Mouse (Mus musculus): Measurements from ENCODE around the gene Sat2. TPM values are rescaled to one million over a fixed set of nuclear protein-coding genes. Genes with fewer than 3 reads are reported as not detected.
"Not testable (repeated sequence)": the region's sequence is repeated elsewhere in the genome, so short reads cannot be mapped to it uniquely, and the experiment has no call there.

The Sat2 gene
- polyA plus RNA-seq, 1 experiment from 2014 or later: 15.4 TPM

DNA sequence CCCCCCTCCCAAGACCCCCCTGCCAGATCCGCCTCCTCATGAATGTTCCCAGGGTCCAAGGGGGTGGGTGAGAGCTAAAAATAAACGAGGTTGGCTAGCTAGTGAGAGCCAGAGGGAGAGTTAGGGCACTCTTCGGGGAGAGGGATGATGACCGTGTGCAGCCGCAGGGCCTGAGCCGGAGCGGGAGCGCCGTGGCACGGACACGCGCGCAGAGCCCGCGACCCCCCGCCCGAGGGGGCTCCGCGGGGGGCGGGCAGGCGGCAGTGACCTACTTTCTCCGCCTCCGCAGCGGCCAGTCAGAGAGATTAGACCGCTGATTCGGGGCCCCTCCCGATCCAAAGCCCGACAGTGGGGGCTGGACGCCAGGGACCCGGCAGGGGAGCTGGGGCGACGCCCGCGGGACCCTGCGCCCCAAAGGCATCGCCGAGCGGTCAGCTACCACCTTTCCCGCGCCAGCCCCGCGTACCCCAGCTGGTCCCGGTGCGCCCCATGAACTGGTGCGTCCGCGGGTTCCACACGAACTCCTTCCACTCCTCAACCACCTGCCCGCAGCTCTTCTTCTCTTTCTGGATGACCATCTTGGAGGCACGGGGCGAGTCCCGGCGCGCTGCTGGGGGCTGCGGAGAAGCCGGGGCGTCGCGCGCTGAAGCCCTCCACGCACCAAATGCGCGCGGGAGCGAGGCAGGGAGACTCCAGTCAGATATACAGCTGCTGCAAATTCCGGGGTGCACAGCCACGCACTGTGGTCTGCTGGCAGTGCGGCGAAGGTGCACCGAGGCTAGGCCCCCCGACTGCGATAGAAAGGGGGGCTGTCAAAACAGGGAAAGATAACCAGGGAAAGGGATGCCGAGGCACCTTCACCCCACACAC lies 16.8 kb upstream of the Sat2 start:
- peak overlapping the region; percentile 84 for H3K27ac ChIP-seq

DNA sequence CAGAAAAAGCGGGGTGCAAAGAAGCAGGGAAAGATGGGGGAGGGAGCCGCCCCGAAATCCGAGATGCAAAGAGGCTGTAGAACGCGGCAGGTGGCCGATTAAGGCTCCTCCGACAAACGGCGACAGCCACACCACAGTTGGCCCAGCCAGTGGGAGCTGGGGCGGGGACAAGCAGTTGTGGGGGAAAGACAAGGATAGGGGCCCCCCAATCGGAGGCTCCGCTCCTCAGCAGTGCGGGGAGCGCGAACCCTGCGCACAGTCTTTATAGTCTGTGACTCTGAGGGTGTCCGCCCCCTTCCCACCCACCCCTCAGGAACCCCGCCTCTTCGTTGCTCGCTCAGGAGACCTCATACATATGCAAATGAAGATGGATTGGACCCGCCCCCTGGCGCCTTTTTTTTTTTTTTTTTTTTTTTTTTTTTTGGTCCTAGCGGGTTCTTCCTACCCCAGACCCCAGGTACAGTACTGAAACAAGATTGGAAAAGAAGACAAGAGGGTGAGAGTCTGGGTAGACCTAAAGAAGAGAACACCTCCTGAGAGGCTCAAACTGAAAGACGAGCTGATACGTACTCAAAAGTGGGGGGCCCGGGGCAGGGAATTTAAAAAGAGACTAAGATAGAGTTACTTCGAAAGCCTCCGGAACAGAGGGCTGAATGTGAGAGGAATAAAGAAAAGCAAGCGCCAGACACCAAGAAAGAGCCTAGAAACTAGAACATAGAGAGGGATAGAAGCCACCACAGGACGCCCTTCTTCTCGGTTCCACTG lies 15.9 kb upstream of the Sat2 start, which contains the start of gene Atp1b2:
TSS of gene Atp1b2 (minus strand) at position 217 of the 765 bp plus-strand sequence.
- peaks cover 45% of the 10 kb centered on the region for H3K27me3 ChIP-seq (ENCODE audit: poor library complexity, severe bottlenecking)
- H3K4me3 ChIP-seq: peak within 1 kb of the TSS; percentile 64
- no peaks in the 10 kb centered on the region for H3K36me3 ChIP-seq (replicated peaks)
- peak; percentile 77 for DNase-seq (ENCODE audit: extremely low spot score, low spot score)
- peak within 1 kb of the TSS; percentile 84 for H3K27ac ChIP-seq
- H3K9me3 ChIP-seq: no peaks in the 10 kb centered on the region
- H3K4me1 ChIP-seq: peaks cover 33% of the 10 kb centered on the region
- WGBS: 4% methylated on average over 32 of the region's 32 CpGs

More for the DNA sequence above, 16.8 kb upstream of the Sat2 start:
- Histone ChIP-seq H3K4me1 (peaks cover 42% of the 10 kb centered on the region), H3K4me3 (peak overlapping the region; percentile 64), H3K36me3 (replicated peaks) (no peaks in the 10 kb centered on the region), H3K9me3 (no peaks in the 10 kb centered on the region), H3K27me3 (ENCODE audit: poor library complexity, severe bottlenecking) (peaks cover 45% of the 10 kb centered on the region)
- under 1% methylated on average over 73 of the region's 73 CpGs for WGBS
- DNase-seq (ENCODE audit: extremely low spot score, low spot score): no peak

DNA sequence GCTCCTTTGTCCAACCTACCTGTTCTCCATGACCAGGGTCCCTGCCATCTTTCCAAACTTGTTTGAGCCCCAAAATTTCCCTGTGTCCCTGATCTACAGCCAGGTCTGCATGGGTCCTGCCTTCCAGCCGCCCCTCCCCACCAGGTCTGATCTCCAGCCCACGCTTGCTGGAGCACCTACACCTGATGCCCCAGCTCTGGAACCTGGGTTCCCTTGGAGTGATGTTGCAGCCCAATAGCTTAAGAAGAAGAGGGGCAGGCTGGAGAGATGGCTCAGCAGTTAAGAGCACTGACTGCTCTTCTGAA lies 15.4 kb upstream of the Sat2 start:
- Histone ChIP-seq H3K4me3 (peak overlapping the region; percentile 64), H3K36me3 (replicated peaks) (no peaks in the 10 kb centered on the region), H3K27ac (peak overlapping the region; percentile 84), H3K9me3 (no peaks in the 10 kb centered on the region), H3K27me3 (ENCODE audit: poor library complexity, severe bottlenecking) (peaks cover 45% of the 10 kb centered on the region), H3K4me1 (peaks cover 30% of the 10 kb centered on the region)
- WGBS: 66% methylated on average over 2 of the region's 2 CpGs
- DNase-seq (ENCODE audit: extremely low spot score, low spot score): no peak

DNA sequence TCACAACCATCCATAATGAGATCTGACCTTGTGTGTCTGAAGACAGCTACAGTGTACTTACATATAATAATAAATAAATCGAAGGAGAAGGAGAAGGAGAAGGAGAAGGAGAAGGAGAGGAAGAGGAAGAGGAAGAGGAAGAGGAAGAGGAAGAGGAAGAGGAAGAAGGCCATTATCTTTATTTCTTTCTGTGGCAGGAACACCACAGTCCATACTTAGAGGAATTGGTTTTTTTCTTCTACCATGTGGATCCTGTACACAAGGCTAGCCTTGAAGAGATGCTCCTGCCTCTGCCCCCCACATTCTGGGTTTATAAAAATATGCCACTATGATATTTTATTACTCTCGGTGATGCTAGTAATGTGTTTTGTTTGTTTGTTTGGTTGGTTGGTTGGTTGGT lies 15.0 kb upstream of the Sat2 start:
- H3K36me3 ChIP-seq (replicated peaks): no peaks in the 10 kb centered on the region
- DNase-seq (ENCODE audit: extremely low spot score, low spot score): no peak

DNA sequence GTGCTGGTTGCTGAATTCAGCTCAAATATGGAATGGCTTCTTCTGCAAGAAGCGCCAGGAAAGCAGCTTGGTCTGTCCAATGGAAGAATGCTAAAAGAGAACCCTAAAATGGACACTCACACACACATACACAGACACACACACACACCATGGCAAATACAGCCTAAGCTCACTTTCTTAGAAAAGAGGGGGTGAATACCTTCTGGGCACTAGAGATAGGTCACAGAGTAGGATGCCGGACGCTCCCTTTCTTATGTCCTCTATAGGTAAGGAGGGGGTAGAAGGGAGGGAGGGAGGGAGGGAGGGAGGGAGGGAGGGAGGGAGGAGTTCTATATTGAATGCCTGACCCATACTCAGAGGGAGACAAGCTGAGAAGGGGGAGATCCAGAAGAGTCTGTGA lies 13.3 kb upstream of the Sat2 start:
- no peak overlapping the region for H3K4me3 ChIP-seq
- H3K4me1 ChIP-seq: peaks cover 32% of the 10 kb centered on the region
- WGBS: 96% methylated on average over 3 of the region's 3 CpGs
- no peak for DNase-seq (ENCODE audit: extremely low spot score, low spot score)
- peaks cover 29% of the 10 kb centered on the region for H3K27me3 ChIP-seq (ENCODE audit: poor library complexity, severe bottlenecking)
- no peaks in the 10 kb centered on the region for H3K9me3 ChIP-seq
- H3K27ac ChIP-seq: no peak overlapping the region
- H3K36me3 ChIP-seq (replicated peaks): no peaks in the 10 kb centered on the region

More for the DNA sequence above, 15.0 kb upstream of the Sat2 start:
- Histone ChIP-seq H3K9me3 (no peaks in the 10 kb centered on the region), H3K27ac (no peak overlapping the region), H3K4me3 (no peak overlapping the region), H3K4me1 (peaks cover 30% of the 10 kb centered on the region), H3K27me3 (ENCODE audit: poor library complexity, severe bottlenecking) (peaks cover 45% of the 10 kb centered on the region)
- 96% methylated on average over 2 of the region's 2 CpGs for WGBS

DNA sequence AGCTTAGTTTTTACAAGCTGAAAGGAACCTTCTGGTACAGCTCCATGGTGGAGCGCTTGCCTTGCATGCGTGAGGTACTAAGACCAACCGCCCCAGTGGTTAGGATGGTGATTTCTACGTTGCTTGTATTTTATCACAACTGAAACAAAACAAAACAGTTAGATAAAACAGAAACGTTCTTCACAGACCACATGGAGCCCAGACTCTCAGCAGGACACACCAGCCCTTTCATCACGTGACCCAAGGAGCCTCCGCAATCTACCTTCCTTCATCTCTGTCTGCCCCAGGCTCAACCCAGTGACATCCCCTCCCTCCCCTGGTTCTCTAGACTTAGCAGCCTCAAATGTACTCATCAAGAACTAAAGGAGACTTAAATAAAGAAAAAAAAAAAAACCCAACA lies 12.4 kb upstream of the Sat2 start:
- Histone ChIP-seq H3K27me3 (ENCODE audit: poor library complexity, severe bottlenecking) (peaks cover 20% of the 10 kb centered on the region), H3K4me1 (peaks cover 28% of the 10 kb centered on the region), H3K9me3 (no peaks in the 10 kb centered on the region), H3K36me3 (replicated peaks) (no peaks in the 10 kb centered on the region), H3K27ac (no peak overlapping the region), H3K4me3 (no peak overlapping the region)
- DNase-seq (ENCODE audit: extremely low spot score, low spot score): no peak
- WGBS: 67% methylated on average over 7 of the region's 7 CpGs

DNA sequence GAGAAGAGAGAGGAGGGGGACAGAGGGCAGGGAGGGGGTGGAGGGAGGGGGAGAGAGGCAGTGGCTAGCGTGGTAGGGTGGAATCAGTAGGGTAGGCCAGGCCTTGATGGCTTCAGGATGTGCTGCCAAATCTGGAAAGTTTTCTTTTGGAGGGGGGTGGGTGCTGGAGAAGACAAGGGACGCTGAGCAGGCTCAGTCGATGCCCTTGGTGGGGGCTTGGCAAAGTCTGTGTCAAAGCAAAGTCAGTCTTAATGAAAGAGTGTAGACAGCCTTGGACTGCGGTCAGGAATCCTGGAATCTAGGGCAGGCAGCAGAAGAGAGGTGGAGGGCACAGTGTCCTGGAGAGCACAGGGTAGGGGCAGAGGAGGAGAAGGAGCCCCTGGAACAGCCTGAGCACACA lies 10.9 kb upstream of the Sat2 start:
- Histone ChIP-seq H3K4me3 (no peak overlapping the region), H3K27me3 (ENCODE audit: poor library complexity, severe bottlenecking) (peaks cover 19% of the 10 kb centered on the region; the same call in 1 of the 2 replicates), H3K9me3 (no peaks in the 10 kb centered on the region), H3K27ac (no peak overlapping the region; the same call in 1 of the 2 replicates), H3K36me3 (replicated peaks) (no peaks in the 10 kb centered on the region), H3K4me1 (peaks cover 14% of the 10 kb centered on the region)
- no peak for DNase-seq (ENCODE audit: extremely low spot score, low spot score)
- 72% methylated on average over 4 of the region's 4 CpGs for WGBS

DNA sequence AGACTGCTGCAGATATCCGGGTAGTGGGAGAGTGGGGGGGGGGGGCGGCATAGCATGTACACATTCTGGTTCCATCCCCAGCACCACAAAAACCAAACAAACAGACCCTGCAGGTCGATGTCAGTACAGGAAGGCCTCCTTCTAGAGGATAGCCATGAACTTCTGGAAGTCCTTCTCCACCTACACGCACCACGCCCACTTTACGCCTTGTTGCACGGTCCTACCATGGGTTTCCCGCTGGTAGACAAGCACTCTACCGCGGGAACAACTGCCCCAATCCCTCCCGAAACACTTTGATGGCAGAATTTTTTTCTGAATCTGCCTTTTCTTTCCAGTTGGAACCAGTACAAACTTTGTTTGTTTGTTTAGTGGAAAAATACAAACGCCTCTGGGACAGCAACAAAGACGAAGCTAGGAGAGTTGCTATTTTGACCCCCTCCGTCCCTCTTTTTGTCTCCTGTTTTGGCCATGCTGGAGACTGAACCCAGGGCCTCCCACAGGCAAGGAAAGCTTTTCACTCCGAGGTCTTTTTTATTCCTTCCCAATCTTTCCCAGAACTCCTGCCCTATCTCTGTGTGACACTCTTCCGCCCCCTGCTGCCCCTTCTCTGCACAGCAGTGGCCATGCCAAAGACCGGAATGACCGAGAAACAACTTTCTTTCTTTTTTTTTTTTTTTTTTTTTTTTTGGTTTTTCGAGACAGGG lies 8.1 kb upstream of the Sat2 start:
- peak overlapping the region; percentile 80 for H3K27ac ChIP-seq
- H3K4me1 ChIP-seq: peaks cover 22% of the 10 kb centered on the region
- 8% methylated on average over 19 of the region's 19 CpGs for WGBS
- peak; percentile 76 for DNase-seq (ENCODE audit: extremely low spot score, low spot score)
- H3K36me3 ChIP-seq (replicated peaks): no peaks in the 10 kb centered on the region
- no peaks in the 10 kb centered on the region for H3K9me3 ChIP-seq
- H3K27me3 ChIP-seq (ENCODE audit: poor library complexity, severe bottlenecking): peaks cover 34% of the 10 kb centered on the region
- H3K4me3 ChIP-seq: peak overlapping the region; percentile 32

DNA sequence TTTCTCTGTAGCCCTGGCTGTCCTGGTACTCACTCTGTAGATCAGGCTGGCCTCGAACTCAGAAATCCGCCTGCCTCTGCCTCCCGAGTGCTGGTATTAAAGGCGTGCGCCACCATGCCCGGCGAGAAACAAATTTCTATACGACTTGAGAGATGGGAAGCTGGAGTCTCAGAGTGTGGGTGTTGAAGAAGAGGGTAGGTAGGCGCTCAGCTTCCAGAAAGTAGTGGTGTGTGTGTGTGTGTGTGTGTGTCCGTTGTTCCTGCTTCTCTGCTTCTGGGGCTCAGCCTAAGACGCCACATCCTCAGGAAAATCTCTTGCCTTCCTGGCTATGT lies 7.6 kb upstream of the Sat2 start:
- DNase-seq (ENCODE audit: extremely low spot score, low spot score); H3K9me3 ChIP-seq; H3K36me3 ChIP-seq (replicated peaks): not testable (repeated sequence)
- Histone ChIP-seq H3K27ac (0 out of 2 replicates have a peak overlapping the region, but pooled peaks have one; percentile 22), H3K4me1 (peaks cover 22% of the 10 kb centered on the region), H3K4me3 (peak overlapping the region; percentile 32; the same call in 1 of the 2 replicates), H3K27me3 (ENCODE audit: poor library complexity, severe bottlenecking) (peaks cover 34% of the 10 kb centered on the region)
- 56% methylated on average over 11 of the region's 11 CpGs for WGBS

DNA sequence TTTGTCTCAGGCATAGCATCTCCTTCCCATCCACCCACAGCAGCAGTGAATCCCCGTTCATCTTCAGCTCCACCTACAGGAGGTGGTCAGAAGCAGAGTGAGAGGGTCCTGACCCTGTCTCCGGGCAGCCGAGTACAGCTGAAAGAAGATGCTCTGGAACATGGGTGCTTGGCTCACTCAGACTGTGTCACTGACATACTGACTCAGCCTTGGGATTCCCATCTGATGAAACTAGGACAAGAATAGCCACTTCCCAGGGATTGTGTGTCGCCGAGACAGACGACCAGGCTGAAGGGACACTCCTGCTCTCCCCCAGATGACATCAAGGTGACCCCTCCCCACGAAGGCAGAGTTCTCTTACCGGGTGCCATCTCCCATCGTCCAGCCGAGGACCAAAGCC lies 5.0 kb upstream of the Sat2 start:
- no peak for DNase-seq (ENCODE audit: extremely low spot score, low spot score)
- H3K4me3 ChIP-seq: no peak overlapping the region
- no peak overlapping the region for H3K27ac ChIP-seq
- no peaks in the 10 kb centered on the region for H3K9me3 ChIP-seq
- H3K36me3 ChIP-seq (replicated peaks): no peaks in the 10 kb centered on the region
- peaks cover 34% of the 10 kb centered on the region for H3K27me3 ChIP-seq (ENCODE audit: poor library complexity, severe bottlenecking)
- 60% methylated on average over 10 of the region's 10 CpGs for WGBS
- peaks cover 30% of the 10 kb centered on the region for H3K4me1 ChIP-seq

DNA sequence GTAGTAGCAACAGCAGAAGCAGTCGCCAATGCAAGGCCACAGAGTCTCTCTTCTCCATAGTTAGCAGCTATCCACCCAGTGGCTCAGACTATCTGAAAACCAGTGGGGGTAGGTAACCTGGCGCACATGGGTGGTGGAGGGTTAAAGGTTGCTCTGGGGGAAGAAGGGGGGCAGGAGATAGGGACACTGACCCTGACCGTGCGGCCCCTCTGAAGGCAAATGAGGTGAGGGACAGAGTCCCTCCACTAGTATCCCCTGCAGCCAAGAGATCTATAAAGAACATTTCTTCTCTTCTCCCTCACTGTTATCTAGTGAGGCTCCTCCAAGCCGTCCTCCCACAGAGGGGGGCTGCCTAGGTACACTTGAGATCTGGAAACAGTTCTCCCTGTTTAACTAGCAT lies 4.0 kb upstream of the Sat2 start, which contains the start of gene Shbg:
TSS of gene Shbg (minus strand) at position 101 of the 400 bp plus-strand sequence.
- DNase-seq (ENCODE audit: extremely low spot score, low spot score): no peak
- 77% methylated on average over 5 of the region's 5 CpGs for WGBS
- H3K9me3 ChIP-seq: no peaks in the 10 kb centered on the region
- H3K27me3 ChIP-seq (ENCODE audit: poor library complexity, severe bottlenecking): peaks cover 34% of the 10 kb centered on the region
- H3K4me1 ChIP-seq: peaks cover 40% of the 10 kb centered on the region
- H3K36me3 ChIP-seq (replicated peaks): no peaks in the 10 kb centered on the region
- no peak within 1 kb of the TSS for H3K27ac ChIP-seq
- H3K4me3 ChIP-seq: no peak within 1 kb of the TSS

DNA sequence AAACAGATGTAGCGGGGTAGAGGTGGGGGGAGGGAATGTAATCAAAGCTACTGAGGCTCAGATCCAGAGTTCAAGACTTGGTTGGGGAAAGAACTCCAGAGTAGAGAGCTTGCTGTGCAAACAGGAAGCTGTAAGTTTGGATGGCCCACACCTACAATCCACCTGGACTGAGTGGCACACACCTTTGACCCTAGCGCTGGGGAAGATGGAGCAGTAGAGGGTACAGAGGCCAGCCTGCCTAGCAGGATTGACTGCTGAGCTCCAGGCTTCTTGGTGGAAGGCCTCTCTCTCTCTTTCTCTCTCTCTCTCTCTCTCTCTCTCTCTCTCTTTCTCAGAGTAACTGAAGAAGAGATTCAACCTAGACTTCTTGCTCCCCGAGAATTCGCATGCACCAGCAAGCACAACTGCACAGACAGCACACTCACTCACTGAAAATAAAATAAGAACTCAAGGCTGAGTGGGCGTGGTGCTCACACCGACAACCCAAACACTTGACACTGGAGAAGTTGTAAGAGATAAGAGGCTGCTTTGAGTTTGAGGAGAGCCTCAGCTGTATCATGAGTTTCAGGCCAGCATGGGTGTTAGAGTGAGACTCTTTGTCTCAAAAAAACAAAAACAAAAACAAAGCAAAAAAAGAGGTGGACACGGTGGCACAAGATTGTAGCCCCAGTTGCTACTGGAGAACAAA lies 1.3 kb upstream of the Sat2 start:
- peaks cover 25% of the 10 kb centered on the region for H3K27me3 ChIP-seq (ENCODE audit: poor library complexity, severe bottlenecking)
- peaks cover 37% of the 10 kb centered on the region for H3K4me1 ChIP-seq
- no peak for DNase-seq (ENCODE audit: extremely low spot score, low spot score)
- H3K36me3 ChIP-seq (replicated peaks): 0 out of 2 replicates have a peak, but pooled peaks cover 2% of the 10 kb centered on the region
- no peak overlapping the region for H3K4me3 ChIP-seq
- H3K27ac ChIP-seq: no peak overlapping the region
- WGBS: 85% methylated on average over 7 of the region's 7 CpGs
- H3K9me3 ChIP-seq: no peaks in the 10 kb centered on the region

All from forebrain, embryonic 10.5 days (tissue).